Mouse (Mus musculus) c-Kit-positive CD71-negative TER-119-negative erythroid progenitor cells, embryonic 14.5 days (primary cell): ENCODE results near the gene Smarcc1.
"Not testable (repeated sequence)": the region's sequence is repeated elsewhere in the genome, so short reads cannot be mapped to it uniquely, and the experiment has no call there.

Source experiments
- DNase-seq: peaks from one replicate; pipeline ENCODE4 v3.0.0-alpha.2; 2013; ENCODE audit warnings: low read depth

Smarcc1 gene

GRCm38 (mm10) chr9:110116977-110117778 is at the start of gene Smarcc1:
TSS of gene Smarcc1 (plus strand) at chr9:110117708.
- peak; percentile 73 for DNase-seq

GRCm38 (mm10) chr9:110068745-110069144 is 48.8 kb upstream of the Smarcc1 start:
- no peak for DNase-seq

- DNase-seq = no peak
Measured at GRCm38 (mm10) chr9:110070358-110070757, 47.1 kb upstream of the Smarcc1 start.

- DNase-seq = no peak
Measured at GRCm38 (mm10) chr9:110071011-110071410, 46.5 kb upstream of the Smarcc1 start.

GRCm38 (mm10) chr9:110071843-110072242 is 45.7 kb upstream of the Smarcc1 start:
- DNase-seq = peak; percentile 77

- DNase-seq = not testable (repeated sequence)
Measured at GRCm38 (mm10) chr9:110076468-110076867, 41.0 kb upstream of the Smarcc1 start.

GRCm38 (mm10) chr9:110081066-110081465 is 36.4 kb upstream of the Smarcc1 start:
- DNase-seq = no peak

- DNase-seq = no peak
Measured at GRCm38 (mm10) chr9:110084201-110084964, 33.1 kb upstream of the Smarcc1 start.

GRCm38 (mm10) chr9:110085693-110086092 is 31.8 kb upstream of the Smarcc1 start:
- DNase-seq = no peak

GRCm38 (mm10) chr9:110093303-110093702 is 24.2 kb upstream of the Smarcc1 start:
- no peak for DNase-seq

GRCm38 (mm10) chr9:110094761-110095160 is 22.7 kb upstream of the Smarcc1 start:
- DNase-seq = no peak

- DNase-seq = no peak
Measured at GRCm38 (mm10) chr9:110097791-110098190, 19.7 kb upstream of the Smarcc1 start.

- peak; percentile 87 for DNase-seq
Measured at GRCm38 (mm10) chr9:110100627-110101600, 16.6 kb upstream of the Smarcc1 start.

GRCm38 (mm10) chr9:110116353-110116976 is 1.0 kb upstream of the Smarcc1 start:
- DNase-seq = no peak

- no peak for DNase-seq
Measured at GRCm38 (mm10) chr9:110117779-110118139, 251 bp downstream of the Smarcc1 start, which contains the start of gene Dhx30. TSS of gene Dhx30 (minus strand) at chr9:110117830.

- no peak for DNase-seq
Measured at GRCm38 (mm10) chr9:110118249-110118648, 741 bp downstream of the Smarcc1 start.

GRCm38 (mm10) chr9:110121424-110121823 is 3.9 kb downstream of the Smarcc1 start:
- no peak for DNase-seq

- DNase-seq = no peak
Measured at GRCm38 (mm10) chr9:110123322-110123721, 5.8 kb downstream of the Smarcc1 start.

- DNase-seq = not testable (repeated sequence)
Measured at GRCm38 (mm10) chr9:110124008-110124540, 6.6 kb downstream of the Smarcc1 start.

- no peak for DNase-seq
Measured at GRCm38 (mm10) chr9:110130896-110131524, 13.5 kb downstream of the Smarcc1 start.
